Mouse (Mus musculus) 416B (cell line): Measurements from ENCODE around the gene Rftn1.
A peak's percentile ranks its signal among the peaks of the same experiment; 100 is the strongest.

Source experiments
- DNase-seq: peaks from one replicate; pipeline ENCODE4 v3.0.0; 2011; ENCODE audit warnings: low read depth

Rftn1 gene

DNA sequence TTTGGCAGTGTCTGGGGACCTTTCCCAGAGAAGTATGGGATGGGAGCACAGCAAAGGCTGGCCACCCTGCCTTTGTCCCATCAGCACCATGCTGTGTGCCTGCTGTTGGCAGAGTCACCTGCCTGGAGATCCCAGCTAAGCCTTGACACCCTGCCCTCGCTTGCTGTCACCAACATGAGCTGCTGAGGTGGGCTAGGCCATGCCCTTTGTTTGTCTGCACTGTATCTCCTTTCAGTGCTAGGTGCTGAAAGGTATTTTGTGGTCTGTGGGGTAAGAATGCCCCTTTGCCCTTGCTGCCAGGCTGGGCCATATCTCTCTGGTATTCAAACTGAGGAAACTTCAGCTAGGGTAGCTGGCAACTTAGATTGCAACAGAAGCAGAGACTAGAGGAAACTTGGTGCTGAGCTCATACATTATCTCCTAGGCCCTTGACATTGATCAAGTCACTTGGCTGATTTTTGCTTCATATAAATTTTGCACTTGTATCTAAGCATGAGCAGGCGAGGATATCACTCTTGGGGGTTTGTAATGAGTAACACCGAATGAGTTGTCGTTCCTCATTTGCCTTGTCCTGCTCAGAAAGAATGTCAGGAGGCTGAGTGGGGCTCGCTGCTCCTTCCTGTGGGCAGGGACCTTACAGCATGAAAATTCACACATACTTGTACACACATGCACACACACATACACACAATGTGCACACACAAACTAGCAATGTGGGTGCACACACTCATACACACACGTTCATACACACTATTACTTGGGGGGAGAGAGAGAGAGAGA is 207.7 kb downstream of the Rftn1 start:
- peak; percentile 9 for DNase-seq

- no peak for DNase-seq
Measured at GRCm38 (mm10) chr17:49981591-49981990, 208.9 kb downstream of the Rftn1 start.

GRCm38 (mm10) chr17:49979761-49980285 is 210.7 kb downstream of the Rftn1 start:
- no peak for DNase-seq

DNA sequence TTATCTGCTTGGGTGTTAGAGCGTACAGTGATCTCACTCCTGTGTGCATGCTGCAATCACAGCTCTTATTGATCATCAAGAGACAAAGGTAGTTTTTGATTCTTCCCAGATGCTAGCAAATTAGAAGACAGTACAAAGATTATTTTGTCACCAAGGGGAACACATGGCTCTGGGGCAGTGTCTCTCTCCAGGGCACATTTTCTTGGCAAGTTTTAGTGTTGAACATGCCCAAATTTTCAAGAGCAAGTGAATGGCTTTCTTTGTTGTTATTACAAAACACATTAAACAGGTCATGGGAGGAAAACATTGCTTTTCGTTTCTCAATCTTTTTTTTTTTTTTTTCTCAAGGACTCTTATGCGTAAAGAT is 213.1 kb downstream of the Rftn1 start:
- no peak for DNase-seq

GRCm38 (mm10) chr17:49976678-49977423 is 213.6 kb downstream of the Rftn1 start:
- DNase-seq, result peak; percentile 11

DNA sequence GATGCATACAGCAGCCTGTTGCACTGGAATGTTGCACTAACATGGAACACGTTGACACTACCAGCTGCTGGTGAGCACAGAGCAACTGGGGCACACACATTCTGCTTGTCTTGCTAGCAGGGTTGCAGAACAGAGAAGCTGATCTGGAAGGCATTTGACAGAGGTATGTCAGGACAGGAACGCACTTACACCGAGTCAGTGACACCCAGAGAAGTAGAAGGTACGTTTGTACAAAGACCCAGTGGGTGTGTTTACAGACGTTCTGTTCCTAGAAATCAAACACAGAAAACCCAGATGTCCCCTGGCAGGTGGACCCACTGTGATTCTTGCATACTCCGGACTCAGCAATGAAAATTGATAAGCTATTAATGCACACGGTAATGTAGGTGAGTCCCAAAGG is 215.0 kb downstream of the Rftn1 start:
- DNase-seq, result no peak

GRCm38 (mm10) chr17:49974996-49975395 is 215.5 kb downstream of the Rftn1 start:
- DNase-seq, result no peak

DNA sequence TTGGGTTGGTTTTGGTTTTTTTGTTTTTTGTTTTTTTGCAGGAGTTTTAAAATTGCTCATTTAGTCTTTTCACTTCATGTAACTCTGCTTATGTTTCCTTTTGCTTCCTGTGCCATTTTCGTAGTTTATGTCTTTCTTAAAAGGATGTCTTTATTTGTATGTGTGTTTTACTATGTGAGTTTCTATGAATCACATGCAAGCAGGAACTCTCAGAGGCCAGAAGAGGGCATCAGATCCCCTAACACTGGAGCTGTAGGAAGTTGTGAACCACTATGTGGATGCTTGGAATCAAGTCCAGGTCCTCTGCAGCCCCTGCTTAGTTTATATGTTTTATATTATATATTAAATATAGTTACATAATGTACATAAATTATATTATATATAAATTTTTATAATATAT is 218.3 kb downstream of the Rftn1 start:
- peak; percentile 41 for DNase-seq

DNA sequence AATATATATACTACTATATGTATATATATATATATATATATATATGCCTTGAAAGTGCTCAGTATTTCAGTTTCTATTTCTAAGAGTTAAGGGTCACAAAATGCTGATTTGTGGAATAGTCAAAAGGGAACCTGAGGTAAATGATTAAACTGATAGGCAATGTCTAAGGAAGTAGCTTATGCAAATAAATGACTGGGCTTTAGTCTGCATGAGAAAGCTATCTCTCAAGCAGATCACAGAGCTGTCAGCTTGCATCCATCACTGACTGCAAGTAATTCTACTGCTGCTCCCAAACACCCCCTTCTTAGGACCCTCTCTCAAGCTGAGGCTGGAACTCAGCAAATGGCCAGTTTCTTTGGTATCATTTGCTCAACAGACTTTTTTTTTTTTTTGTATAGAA is 219.4 kb downstream of the Rftn1 start:
- peak; percentile 44 for DNase-seq

DNA sequence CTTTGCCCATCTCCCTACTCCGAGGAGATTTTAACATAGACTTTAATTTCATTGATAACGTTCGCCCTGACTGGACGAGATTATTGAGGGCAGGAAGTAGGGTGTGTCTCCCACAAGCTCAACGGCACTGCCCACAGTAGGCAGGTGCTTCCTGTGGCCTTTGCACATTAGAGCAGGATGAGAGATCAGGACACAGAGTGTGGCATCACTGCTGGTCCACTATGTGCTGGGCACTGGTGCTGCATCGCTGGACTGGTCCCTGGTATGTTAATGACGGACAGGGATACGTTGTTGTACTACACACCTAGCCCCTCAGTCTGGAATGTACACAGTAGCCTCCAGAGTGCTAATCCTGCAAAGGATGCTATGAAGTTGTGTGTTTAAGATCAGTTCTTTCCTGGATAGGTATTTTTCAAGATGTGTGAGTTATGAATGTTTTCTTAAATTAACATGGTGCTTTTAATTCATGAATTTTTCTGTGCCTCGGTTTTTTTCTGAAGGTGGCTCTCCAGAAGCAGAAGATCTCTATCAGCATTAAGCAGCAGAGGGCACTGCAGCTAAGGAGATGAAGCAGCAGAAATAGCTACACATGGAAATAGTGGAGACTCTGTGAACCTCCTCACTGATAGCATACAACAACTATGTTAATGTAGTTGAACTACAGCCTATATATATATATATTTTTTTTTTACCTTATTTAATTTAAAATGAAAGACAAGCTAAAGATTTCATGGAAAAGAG is 221.8 kb downstream of the Rftn1 start:
- DNase-seq, result peak; percentile 83

DNA sequence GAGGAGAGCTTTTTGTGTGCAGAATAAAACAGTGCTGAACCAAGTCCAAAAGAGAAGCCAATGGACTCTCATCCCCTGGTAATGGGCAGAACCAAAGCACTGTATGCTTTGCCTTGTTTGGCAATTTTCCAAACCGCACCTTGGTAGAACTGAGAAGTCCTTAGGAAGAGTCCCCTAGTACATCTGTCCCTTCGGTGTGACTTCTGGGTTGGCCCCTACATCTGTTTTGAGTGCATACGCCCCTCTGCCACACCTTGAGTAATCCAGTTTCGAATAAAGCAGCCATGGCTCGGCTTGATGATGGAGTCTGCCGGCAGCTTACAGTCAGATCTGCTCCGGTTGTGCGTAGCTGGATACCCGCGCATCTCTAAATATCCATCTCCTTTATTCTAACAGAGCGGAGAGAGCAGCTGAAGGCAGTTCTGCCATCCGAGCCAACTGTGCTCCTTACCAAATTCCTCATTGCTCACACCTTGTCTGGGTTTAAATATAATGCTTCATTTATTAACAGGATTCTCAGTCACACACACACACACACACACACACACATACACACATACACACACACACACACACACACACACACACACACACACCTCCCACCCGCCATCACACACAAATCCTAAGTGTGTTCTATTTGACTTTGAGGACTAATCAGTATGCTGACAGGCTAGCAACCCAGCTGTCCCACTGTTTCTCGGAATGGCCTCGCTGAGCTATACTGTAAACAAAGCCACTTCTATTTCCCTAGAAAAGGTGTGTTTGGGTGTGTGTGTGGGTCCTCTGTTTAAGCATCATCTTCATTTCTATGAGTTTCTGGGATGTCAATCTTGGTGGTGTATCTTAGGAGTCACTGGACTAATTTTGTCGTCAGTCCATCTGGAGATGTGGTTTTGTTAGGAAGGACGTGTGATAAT is 224.4 kb downstream of the Rftn1 start:
- DNase-seq, result no peak

GRCm38 (mm10) chr17:49965035-49965434 is 225.4 kb downstream of the Rftn1 start:
- DNase-seq, result no peak

DNA sequence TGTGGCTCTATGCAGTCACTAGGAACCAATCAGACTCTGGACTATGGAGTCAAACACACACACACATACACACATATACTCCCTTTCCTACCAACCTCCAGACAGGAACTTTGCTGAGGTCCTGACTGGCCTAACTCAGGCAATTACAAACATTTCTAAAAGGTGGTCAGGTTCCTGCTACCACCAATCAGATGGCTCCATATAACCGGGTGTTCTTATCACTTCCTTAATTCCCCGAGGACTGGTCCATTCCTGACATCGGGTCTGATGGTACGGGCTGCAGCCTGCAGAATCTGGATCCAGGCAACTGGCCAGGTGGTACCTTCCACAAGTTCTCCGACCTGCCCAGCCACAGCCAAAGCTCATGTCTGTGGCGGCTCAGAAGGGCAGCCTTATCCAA is 226.0 kb downstream of the Rftn1 start:
- DNase-seq, result no peak

GRCm38 (mm10) chr17:49959021-49959420 is 231.5 kb downstream of the Rftn1 start:
- DNase-seq, result peak; percentile 77

- DNase-seq, result no peak
Measured at GRCm38 (mm10) chr17:49951856-49952607, 238.4 kb downstream of the Rftn1 start.

- peak; percentile 82 for DNase-seq
Measured at GRCm38 (mm10) chr17:49951491-49951855, 239.0 kb downstream of the Rftn1 start.

DNA sequence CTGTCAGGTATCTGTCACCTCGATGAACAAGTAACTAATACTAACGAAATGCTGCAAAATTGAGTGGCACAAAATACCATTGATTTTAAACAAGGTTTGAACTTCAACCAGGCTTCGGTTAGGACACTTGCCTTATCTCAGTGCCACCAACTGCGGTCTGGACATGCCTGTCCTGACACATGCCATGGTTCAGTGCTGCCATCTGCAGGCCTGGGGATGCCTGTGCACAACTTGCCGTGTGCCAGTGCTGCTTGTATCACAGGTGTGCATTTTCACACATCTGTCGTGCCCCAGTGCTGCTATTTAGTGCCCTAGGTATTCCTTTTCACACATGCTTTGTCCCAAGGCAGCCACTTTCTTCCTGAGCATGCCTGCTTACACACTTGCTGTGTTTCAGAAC is 247.8 kb downstream of the Rftn1 start:
- peak; percentile 59 for DNase-seq
